8 mouse cellular contexts compared by ENCODE assay signal in the genomic region with DNA sequence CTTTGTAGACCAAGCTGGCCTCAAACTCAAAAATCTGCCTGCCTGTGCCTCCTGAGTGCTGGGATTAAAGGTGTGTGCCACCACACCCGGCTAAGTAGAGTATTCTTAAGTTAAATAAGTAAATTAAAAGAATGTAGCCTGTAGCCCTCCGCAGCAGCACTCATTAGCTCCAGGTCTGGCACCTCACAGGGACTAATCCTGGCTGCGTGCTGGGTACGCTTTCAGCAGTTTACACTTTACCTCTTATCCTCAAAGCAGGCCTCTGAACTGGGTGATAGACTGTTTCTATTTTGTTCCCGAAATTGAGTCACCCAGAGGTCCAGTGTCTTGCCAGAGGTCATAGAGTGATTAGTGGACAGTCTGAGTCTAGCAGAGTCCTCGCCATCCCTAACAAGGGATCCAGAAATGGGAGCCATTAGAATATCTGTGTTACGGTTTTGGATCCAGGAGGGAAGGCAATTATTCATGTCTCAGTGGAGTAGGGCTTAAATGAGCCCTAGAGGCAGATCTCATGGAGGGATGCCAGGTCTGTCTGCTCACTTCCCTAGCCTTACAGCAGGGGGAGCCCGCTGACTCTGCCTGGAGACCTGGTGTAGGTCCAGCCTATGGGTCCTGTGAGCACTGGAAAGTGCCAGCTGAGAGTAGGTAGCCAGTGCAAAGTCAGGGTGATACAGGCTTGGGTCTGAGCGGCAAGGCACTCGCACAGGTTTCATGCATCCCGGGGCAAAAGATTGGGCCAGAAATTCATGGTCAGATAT. TPM values are rescaled to one million over a fixed set of nuclear protein-coding genes. Genes with fewer than 3 reads are reported as not detected.
DNase-seq lines count a peak whose midpoint lies in the region; ATAC-seq and TF ChIP-seq lines count a peak whose summit lies in the region.

No protein-coding gene starts in this region.

- peaks cover 9% of the 10 kb centered on the region for H3K27me3 ChIP-seq in heart, embryonic 14.5 days (ENCODE audit: control insufficient read depth, insufficient read depth, low read length)
- H3K27me3 ChIP-seq in kidney, postnatal 0 days (ENCODE audit: insufficient read depth, low read length), result no peaks in the 10 kb centered on the region
- H3K27me3 ChIP-seq in liver, embryonic 11.5 days (replicated peaks; ENCODE audit: control insufficient read depth, insufficient read depth, low read length), result peaks cover 4% of the 10 kb centered on the region; the same call in 1 of the 2 replicates
- H3K27me3 ChIP-seq in neural tube, embryonic 11.5 days (ENCODE audit: control insufficient read depth, insufficient read depth, low read length), result no peaks in the 10 kb centered on the region
- H3K27me3 ChIP-seq in stomach, embryonic 16.5 days (ENCODE audit: control insufficient read depth, insufficient read depth, low read length), result no peaks in the 10 kb centered on the region

- peak; percentile 93 for TF ChIP-seq CTCF in kidney, postnatal 0 days (IDR thresholded peaks at IDR 0.05; ENCODE audit: low read depth)

- DNase-seq in 416B (ENCODE audit: low read depth), result peak; percentile 84
- DNase-seq in adrenal gland, postnatal 36 days, result peak; percentile 91
- peak; percentile 87 for DNase-seq in kidney, postnatal 0 days (ENCODE audit: low spot score)
- DNase-seq in liver, embryonic 11.5 days (ENCODE audit: low spot score), result no peak
- DNase-seq in neural tube, embryonic 11.5 days (ENCODE audit: low spot score), result peak; percentile 80

- H3K9ac ChIP-seq in heart, embryonic 14.5 days (ENCODE audit: low read length), result no peak overlapping the region
- no peak overlapping the region for H3K9ac ChIP-seq in kidney, postnatal 0 days (ENCODE audit: low read depth, low read length)
- H3K9ac ChIP-seq in liver, embryonic 11.5 days (ENCODE audit: low read depth, low read length), result no peak overlapping the region
- no peak overlapping the region for H3K9ac ChIP-seq in neural tube, embryonic 11.5 days (ENCODE audit: low read length)
- H3K9ac ChIP-seq in stomach, embryonic 16.5 days (ENCODE audit: low read length), result no peak overlapping the region

- peak; percentile 80 for ATAC-seq in erythroid progenitor cell, adult 5-6 weeks (replicated peaks; ENCODE audit: low FRiP score, poor library complexity, severe bottlenecking)
- 0 out of 2 replicates have a peak, but pooled peaks have one; percentile 17 for ATAC-seq in heart, embryonic 14.5 days (ENCODE audit: insufficient number of reproducible peaks, insufficient read depth, low FRiP score, low read depth)
- ATAC-seq in kidney, postnatal 0 days (replicated peaks; ENCODE audit: low FRiP score, low read depth), result peak; percentile 62; the same call in 1 of the 2 replicates
- peak; percentile 66; the same call in 1 of the 2 replicates for ATAC-seq in liver, embryonic 11.5 days (replicated peaks; ENCODE audit: low FRiP score)
- 0 out of 2 replicates have a peak, but pooled peaks have one; percentile 61 for ATAC-seq in neural tube, embryonic 11.5 days (ENCODE audit: insufficient read depth, low FRiP score, low TSS enrichment)
- peak; percentile 79 for ATAC-seq in stomach, embryonic 16.5 days (ENCODE audit: insufficient read depth, low FRiP score)

- 33% methylated on average over 11 of the region's 11 CpGs for WGBS in heart, embryonic 14.5 days
- 31% methylated on average over 11 of the region's 11 CpGs for WGBS in kidney, postnatal 0 days
- 34% methylated on average over 11 of the region's 11 CpGs for WGBS in liver, embryonic 11.5 days
- WGBS in neural tube, embryonic 11.5 days, result 40% methylated on average over 11 of the region's 11 CpGs
- WGBS in stomach, embryonic 16.5 days, result 33% methylated on average over 11 of the region's 11 CpGs

- H3K36me3 ChIP-seq in heart, embryonic 14.5 days (ENCODE audit: control insufficient read depth, insufficient read depth, low read length), result peaks cover 16% of the 10 kb centered on the region
- no peaks in the 10 kb centered on the region for H3K36me3 ChIP-seq in kidney, postnatal 0 days (ENCODE audit: insufficient read depth, low read length)
- H3K36me3 ChIP-seq in liver, embryonic 11.5 days (ENCODE audit: control insufficient read depth, insufficient read depth, low read length), result no peaks in the 10 kb centered on the region
- no peaks in the 10 kb centered on the region for H3K36me3 ChIP-seq in neural tube, embryonic 11.5 days (ENCODE audit: control insufficient read depth, insufficient read depth, low read length)
- H3K36me3 ChIP-seq in stomach, embryonic 16.5 days (ENCODE audit: control insufficient read depth, insufficient read depth, low read length), result peaks cover 4% of the 10 kb centered on the region; the same call in 1 of the 2 replicates

- H3K4me1 ChIP-seq in heart, embryonic 14.5 days (ENCODE audit: control insufficient read depth in 2 of 2, insufficient read depth in 2 of 2, low read length in 2 of 2), result no peaks in the 10 kb centered on the region
- H3K4me1 ChIP-seq in kidney, postnatal 0 days (replicated peaks; ENCODE audit: insufficient read depth, low read length), result no peaks in the 10 kb centered on the region
- no peaks in the 10 kb centered on the region for H3K4me1 ChIP-seq in liver, embryonic 11.5 days (replicated peaks; ENCODE audit: control insufficient read depth, insufficient read depth, low read length)
- peaks cover 14% of the 10 kb centered on the region for H3K4me1 ChIP-seq in neural tube, embryonic 11.5 days (ENCODE audit: control insufficient read depth, insufficient read depth, low read length)
- no peaks in the 10 kb centered on the region for H3K4me1 ChIP-seq in stomach, embryonic 16.5 days (ENCODE audit: control insufficient read depth, insufficient read depth, low read length)

- H3K4me3 ChIP-seq in heart, embryonic 14.5 days (ENCODE audit: control insufficient read depth in 1 of 2, insufficient read depth in 1 of 2, low read depth in 1 of 2, low read length in 2 of 2), result no peak overlapping the region
- H3K4me3 ChIP-seq in kidney, postnatal 0 days (replicated peaks; ENCODE audit: low read depth, low read length), result no peak overlapping the region
- no peak overlapping the region for H3K4me3 ChIP-seq in liver, embryonic 11.5 days (ENCODE audit: low read depth, low read length)
- no peak overlapping the region for H3K4me3 ChIP-seq in neural tube, embryonic 11.5 days (ENCODE audit: low read depth, low read length)
- no peak overlapping the region for H3K4me3 ChIP-seq in stomach, embryonic 16.5 days (replicated peaks; ENCODE audit: low read length)

- no peak overlapping the region for H3K4me2 ChIP-seq in heart, embryonic 14.5 days (ENCODE audit: low read length)
- no peak overlapping the region for H3K4me2 ChIP-seq in kidney, postnatal 0 days (ENCODE audit: low read length)
- no peak overlapping the region for H3K4me2 ChIP-seq in liver, embryonic 11.5 days
- no peak overlapping the region for H3K4me2 ChIP-seq in neural tube, embryonic 11.5 days (ENCODE audit: low read depth)
- H3K4me2 ChIP-seq in stomach, embryonic 16.5 days (ENCODE audit: low read depth, low read length), result no peak overlapping the region

- no peak overlapping the region for H3K27ac ChIP-seq in heart, embryonic 14.5 days (replicated peaks in 1 of 2; ENCODE audit: control insufficient read depth in 1 of 2, insufficient read depth in 1 of 2, low read depth in 2 of 2, low read length in 2 of 2)
- H3K27ac ChIP-seq in kidney, postnatal 0 days, result no peak overlapping the region
- no peak overlapping the region for H3K27ac ChIP-seq in liver, embryonic 11.5 days (ENCODE audit: low read depth, low read length)
- no peak overlapping the region for H3K27ac ChIP-seq in neural tube, embryonic 11.5 days (ENCODE audit: low read depth, low read length)
- no peak overlapping the region for H3K27ac ChIP-seq in stomach, embryonic 16.5 days (ENCODE audit: low read length)

- no peaks in the 10 kb centered on the region for H3K9me3 ChIP-seq in heart, embryonic 14.5 days (ENCODE audit: control insufficient read depth, low read length)
- no peaks in the 10 kb centered on the region for H3K9me3 ChIP-seq in kidney, postnatal 0 days (replicated peaks; ENCODE audit: low read length)
- H3K9me3 ChIP-seq in liver, embryonic 11.5 days (ENCODE audit: control insufficient read depth, low read length), result no peaks in the 10 kb centered on the region
- H3K9me3 ChIP-seq in neural tube, embryonic 11.5 days (ENCODE audit: control insufficient read depth, low read length), result no peaks in the 10 kb centered on the region
- no peaks in the 10 kb centered on the region for H3K9me3 ChIP-seq in stomach, embryonic 16.5 days (replicated peaks; ENCODE audit: control insufficient read depth, low read length)

RNA-seq across cellular contexts. Expression of a gene that starts 12.7 kb away (rescaled TPM):
- total RNA-seq in adrenal gland, postnatal 36 days (2021), result 10 to 100 TPM; 14.8 to 18.3 TPM
- 25.2 and 25.6 TPM in 2 replicates for total RNA-seq in erythroid progenitor cell, adult 5-6 weeks (2015; ENCODE audit: low replicate concordance)
- 14.9 and 16.3 TPM in 2 replicates for total RNA-seq in erythroid progenitor cell, adult 5-6 weeks (2017; ENCODE audit: low replicate concordance)
- 6.8 and 6.9 TPM in 2 replicates for polyA plus RNA-seq in heart, embryonic 14.5 days (2014; fragmentation: Nextera tagmentation; extraction: Ambion mirVana)
- polyA plus RNA-seq in kidney, postnatal 0 days (2015; fragmentation: Nextera tagmentation; extraction: Ambion mirVana), result 7.5 and 7.6 TPM in 2 replicates
- polyA plus RNA-seq in liver, embryonic 11.5 days (2014; fragmentation: Nextera tagmentation; extraction: Ambion mirVana), result 15.0 TPM in 2 replicates
- 13.9 and 15.4 TPM in 2 replicates for polyA plus RNA-seq in neural tube, embryonic 11.5 days (2014; fragmentation: Nextera tagmentation; extraction: Ambion mirVana)
- polyA plus RNA-seq in stomach, embryonic 16.5 days (2015; fragmentation: Nextera tagmentation; extraction: Ambion mirVana), result 11.3 and 12.4 TPM in 2 replicates

RNA-seq across cellular contexts. Expression of a gene that starts 16.3 kb away (rescaled TPM):
- under 1 TPM; 0.56 to 0.60 TPM for total RNA-seq in adrenal gland, postnatal 36 days (2021)
- total RNA-seq in erythroid progenitor cell, adult 5-6 weeks (2015; ENCODE audit: low replicate concordance), result 41.1 and 44.7 TPM in 2 replicates
- 21.5 and 25.3 TPM in 2 replicates for total RNA-seq in erythroid progenitor cell, adult 5-6 weeks (2017; ENCODE audit: low replicate concordance)
- polyA plus RNA-seq in heart, embryonic 14.5 days (2014; fragmentation: Nextera tagmentation; extraction: Ambion mirVana), result 0.09 TPM in 1 of 2 replicates, not detected in the other
- 1.7 and 1.9 TPM in 2 replicates for polyA plus RNA-seq in kidney, postnatal 0 days (2015; fragmentation: Nextera tagmentation; extraction: Ambion mirVana)
- polyA plus RNA-seq in liver, embryonic 11.5 days (2014; fragmentation: Nextera tagmentation; extraction: Ambion mirVana), result 0.66 and 1.9 TPM in 2 replicates
- 1.2 and 2.1 TPM in 2 replicates for polyA plus RNA-seq in neural tube, embryonic 11.5 days (2014; fragmentation: Nextera tagmentation; extraction: Ambion mirVana)
- 5.4 and 5.5 TPM in 2 replicates for polyA plus RNA-seq in stomach, embryonic 16.5 days (2015; fragmentation: Nextera tagmentation; extraction: Ambion mirVana)

RNA-seq across cellular contexts. Expression of a gene that starts 36.3 kb away (rescaled TPM):
- 1 to 10 TPM; 4.3 to 7.9 TPM for total RNA-seq in adrenal gland, postnatal 36 days (2021)
- total RNA-seq in erythroid progenitor cell, adult 5-6 weeks (2015; ENCODE audit: low replicate concordance), result not detected in 2 replicates
- not detected in 2 replicates for total RNA-seq in erythroid progenitor cell, adult 5-6 weeks (2017; ENCODE audit: low replicate concordance)
- polyA plus RNA-seq in heart, embryonic 14.5 days (2014; fragmentation: Nextera tagmentation; extraction: Ambion mirVana), result 0.62 and 0.71 TPM in 2 replicates
- 0.68 and 0.74 TPM in 2 replicates for polyA plus RNA-seq in kidney, postnatal 0 days (2015; fragmentation: Nextera tagmentation; extraction: Ambion mirVana)
- polyA plus RNA-seq in liver, embryonic 11.5 days (2014; fragmentation: Nextera tagmentation; extraction: Ambion mirVana), result 0.55 and 0.70 TPM in 2 replicates
- polyA plus RNA-seq in neural tube, embryonic 11.5 days (2014; fragmentation: Nextera tagmentation; extraction: Ambion mirVana), result 6.0 and 6.5 TPM in 2 replicates
- 0.26 and 0.46 TPM in 2 replicates for polyA plus RNA-seq in stomach, embryonic 16.5 days (2015; fragmentation: Nextera tagmentation; extraction: Ambion mirVana)

RNA-seq across cellular contexts. Expression of a gene that starts 45.2 kb away (rescaled TPM):
- total RNA-seq in adrenal gland, postnatal 36 days (2021), result 10 to 100 TPM; 45.4 to 53.9 TPM
- 57.7 and 71.3 TPM in 2 replicates for total RNA-seq in erythroid progenitor cell, adult 5-6 weeks (2015; ENCODE audit: low replicate concordance)
- total RNA-seq in erythroid progenitor cell, adult 5-6 weeks (2017; ENCODE audit: low replicate concordance), result 36.3 and 42.7 TPM in 2 replicates
- polyA plus RNA-seq in heart, embryonic 14.5 days (2014; fragmentation: Nextera tagmentation; extraction: Ambion mirVana), result 58.0 and 58.8 TPM in 2 replicates
- polyA plus RNA-seq in kidney, postnatal 0 days (2015; fragmentation: Nextera tagmentation; extraction: Ambion mirVana), result 70.0 and 76.5 TPM in 2 replicates
- 63.9 and 67.5 TPM in 2 replicates for polyA plus RNA-seq in liver, embryonic 11.5 days (2014; fragmentation: Nextera tagmentation; extraction: Ambion mirVana)
- polyA plus RNA-seq in neural tube, embryonic 11.5 days (2014; fragmentation: Nextera tagmentation; extraction: Ambion mirVana), result 68.0 and 76.6 TPM in 2 replicates
- 58.6 and 69.6 TPM in 2 replicates for polyA plus RNA-seq in stomach, embryonic 16.5 days (2015; fragmentation: Nextera tagmentation; extraction: Ambion mirVana)

Comparison
In these comparisons a context has a peak if more than half of its experiments do, and no peak if none do; other contexts are left out.
1. ATAC-seq: peak in every context shown above with its lines; median percentile 80 in erythroid progenitor cell, adult 5-6 weeks; 79 in stomach, embryonic 16.5 days; 66 in liver, embryonic 11.5 days; 62 in kidney, postnatal 0 days; 61 in neural tube, embryonic 11.5 days; 17 in heart, embryonic 14.5 days.